Mouse (Mus musculus): Measurements from ENCODE around the gene Gm28047. TPM values are rescaled to one million over a fixed set of nuclear protein-coding genes. Genes with fewer than 3 reads are reported as not detected.

Gm28047 gene
- polyA plus RNA-seq, 1 experiment from 2014 or later, result not detected

DNA sequence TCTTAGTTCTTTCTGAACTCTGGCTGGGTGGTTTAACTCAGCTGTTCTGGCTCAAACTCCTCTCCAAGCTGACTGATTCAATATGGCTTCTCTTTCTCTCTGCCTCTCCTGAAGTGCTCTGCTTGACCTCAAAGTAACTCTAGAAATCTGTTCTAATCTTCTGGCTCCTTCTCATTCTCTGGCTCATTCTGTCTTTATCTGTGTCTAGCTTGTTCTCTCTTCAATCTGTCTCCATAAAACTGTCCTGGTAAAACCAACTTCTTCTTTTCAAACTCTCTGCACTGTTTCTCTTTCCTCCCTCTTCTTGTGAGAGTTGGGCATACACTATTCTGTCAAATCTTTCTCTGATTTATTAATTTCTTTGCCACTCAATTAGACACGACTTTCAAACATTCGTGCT is 57.0 kb downstream of the Gm28047 start:
- Histone ChIP-seq H3K9me3 (no peaks in the 10 kb centered on the region), H3K4me3 (no peak overlapping the region), H3K36me3 (replicated peaks) (peaks cover 5% of the 10 kb centered on the region), H3K27me3 (replicated peaks; ENCODE audit: low read depth, poor library complexity, severe bottlenecking) (no peaks in the 10 kb centered on the region), H3K4me1 (peaks cover 3% of the 10 kb centered on the region; the same call in 1 of the 2 replicates), H3K27ac (replicated peaks) (no peak overlapping the region)
- WGBS, result 87% methylated on average over 2 of the region's 2 CpGs
- DNase-seq (ENCODE audit: low spot score), result no peak

- 87% methylated on average over 5 of the region's 5 CpGs for whole genome bisulfite sequencing
- DNase-seq (ENCODE audit: low spot score), result no peak
- H3K27ac ChIP-seq (replicated peaks), result no peak overlapping the region
Measured at GRCm38 (mm10) chr15:102563681-102564080, 61.2 kb downstream of the Gm28047 start.

DNA sequence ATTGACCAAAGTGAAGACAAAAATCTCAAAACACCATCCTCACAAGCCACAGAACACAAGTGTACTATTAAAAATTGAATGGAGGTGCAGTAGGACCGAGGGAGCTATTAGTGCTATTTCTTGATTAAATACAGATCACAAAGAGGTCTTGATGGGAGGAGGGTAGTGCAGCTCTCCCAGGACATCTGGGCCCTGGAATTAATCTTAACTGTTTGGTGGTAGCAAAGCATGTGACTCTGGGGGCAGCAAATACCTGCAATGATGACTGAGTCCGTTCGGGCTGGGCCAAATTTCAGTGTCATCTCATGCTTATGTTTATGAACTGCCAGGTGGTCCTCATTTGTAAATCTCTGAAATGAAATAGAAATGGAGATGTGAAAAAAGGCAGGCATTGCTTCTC is 61.8 kb downstream of the Gm28047 start:
- WGBS, result 86% methylated on average over 3 of the region's 3 CpGs
- Histone ChIP-seq H3K9me3 (no peaks in the 10 kb centered on the region), H3K4me1 (no peaks in the 10 kb centered on the region), H3K4me3 (no peak overlapping the region), H3K27ac (replicated peaks) (no peak overlapping the region), H3K27me3 (replicated peaks; ENCODE audit: low read depth, poor library complexity, severe bottlenecking) (no peaks in the 10 kb centered on the region), H3K36me3 (replicated peaks) (peaks cover 19% of the 10 kb centered on the region)
- DNase-seq (ENCODE audit: low spot score), result no peak

More at GRCm38 (mm10) chr15:102563681-102564080, 61.2 kb downstream of the Gm28047 start:
- H3K9me3 ChIP-seq, result no peaks in the 10 kb centered on the region
- no peak overlapping the region for H3K4me3 ChIP-seq
- H3K36me3 ChIP-seq (replicated peaks), result peaks cover 19% of the 10 kb centered on the region
- H3K4me1 ChIP-seq, result no peaks in the 10 kb centered on the region
- no peaks in the 10 kb centered on the region for H3K27me3 ChIP-seq (replicated peaks; ENCODE audit: low read depth, poor library complexity, severe bottlenecking)

DNA sequence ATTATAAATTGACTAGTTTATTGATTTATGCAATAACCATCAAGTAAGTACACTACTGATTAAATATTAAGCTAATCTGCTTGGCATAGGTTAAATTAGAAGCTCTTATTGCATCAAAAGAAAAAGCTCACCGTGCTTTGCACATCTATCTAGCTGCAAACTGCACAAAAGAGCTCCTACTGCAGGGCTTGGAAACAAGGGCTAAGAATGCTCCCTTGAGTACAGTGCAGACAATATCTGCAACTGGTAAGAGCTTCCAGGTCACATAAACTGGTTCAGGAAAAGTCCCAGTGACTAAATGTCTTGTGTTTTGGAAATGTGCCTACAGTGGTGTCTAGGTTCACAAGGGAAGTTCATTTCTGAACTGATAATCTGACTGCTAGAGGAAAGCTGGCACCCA is 62.4 kb downstream of the Gm28047 start:
- DNase-seq (ENCODE audit: low spot score), result no peak
- H3K9me3 ChIP-seq, result no peaks in the 10 kb centered on the region
- H3K4me3 ChIP-seq, result no peak overlapping the region
- no peak overlapping the region for H3K27ac ChIP-seq (replicated peaks)
- H3K4me1 ChIP-seq, result no peaks in the 10 kb centered on the region
- H3K36me3 ChIP-seq (replicated peaks), result peaks cover 19% of the 10 kb centered on the region
- H3K27me3 ChIP-seq (replicated peaks; ENCODE audit: low read depth, poor library complexity, severe bottlenecking), result no peaks in the 10 kb centered on the region
- 90% methylated on average over 1 of the region's 1 CpGs for WGBS

DNA sequence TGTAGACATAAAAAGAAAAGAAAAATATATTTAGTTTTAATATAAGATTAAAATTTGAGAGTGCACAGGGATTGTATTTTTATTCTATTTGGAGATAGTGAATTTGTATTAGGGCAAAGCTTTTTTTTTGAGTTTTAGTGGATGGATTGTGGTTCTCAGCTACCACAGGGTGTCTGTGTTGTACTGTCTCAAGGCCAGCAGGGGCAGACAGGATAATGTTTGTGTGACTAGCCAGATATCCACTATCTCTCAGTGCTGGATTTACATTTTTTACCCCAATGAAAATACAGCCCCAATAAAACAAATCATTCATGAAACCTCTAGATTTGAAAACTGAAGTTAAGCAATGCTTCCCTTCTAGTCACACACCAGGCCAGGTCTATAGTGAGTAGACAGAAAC is 67.3 kb downstream of the Gm28047 start:
- Histone ChIP-seq H3K4me3 (no peak overlapping the region), H3K4me1 (no peaks in the 10 kb centered on the region), H3K36me3 (replicated peaks) (peaks cover 53% of the 10 kb centered on the region), H3K9me3 (no peaks in the 10 kb centered on the region), H3K27me3 (replicated peaks; ENCODE audit: low read depth, poor library complexity, severe bottlenecking) (no peaks in the 10 kb centered on the region), H3K27ac (replicated peaks) (no peak overlapping the region)
- DNase-seq (ENCODE audit: low spot score), result no peak

GRCm38 (mm10) chr15:102555581-102555980 is 69.3 kb downstream of the Gm28047 start:
- no peaks in the 10 kb centered on the region for H3K9me3 ChIP-seq
- H3K4me3 ChIP-seq, result no peak overlapping the region
- H3K27ac ChIP-seq (replicated peaks), result no peak overlapping the region
- H3K27me3 ChIP-seq (replicated peaks; ENCODE audit: low read depth, poor library complexity, severe bottlenecking), result no peaks in the 10 kb centered on the region
- peaks cover 62% of the 10 kb centered on the region for H3K36me3 ChIP-seq (replicated peaks)
- H3K4me1 ChIP-seq, result no peaks in the 10 kb centered on the region
- DNase-seq (ENCODE audit: low spot score), result no peak
- WGBS, result 95% methylated on average over 1 of the region's 1 CpGs

DNA sequence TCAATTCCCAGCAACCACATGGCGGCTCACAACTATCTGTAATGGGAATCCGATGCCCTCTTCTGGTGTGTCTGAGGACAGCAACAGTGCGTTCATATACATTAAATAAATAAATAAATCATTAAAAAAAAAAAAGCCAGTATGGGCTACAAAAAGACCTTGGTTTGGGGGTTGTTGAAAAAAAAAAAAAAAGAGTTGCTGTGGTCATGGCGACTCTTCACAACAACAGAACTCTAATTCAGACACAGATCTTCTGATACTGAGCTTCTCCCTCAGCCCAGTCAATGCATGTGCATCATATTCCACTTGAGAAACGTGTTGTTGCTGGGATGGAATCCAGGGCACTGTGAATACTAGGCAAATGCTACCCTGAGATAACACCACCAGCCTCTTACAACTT is 72.3 kb downstream of the Gm28047 start:
- no peak overlapping the region for H3K27ac ChIP-seq (replicated peaks)
- 93% methylated on average over 5 of the region's 5 CpGs for WGBS
- no peak for DNase-seq (ENCODE audit: low spot score)
- H3K9me3 ChIP-seq, result no peaks in the 10 kb centered on the region
- no peak overlapping the region for H3K4me3 ChIP-seq
- H3K27me3 ChIP-seq (replicated peaks; ENCODE audit: low read depth, poor library complexity, severe bottlenecking), result no peaks in the 10 kb centered on the region
- peaks cover 74% of the 10 kb centered on the region for H3K36me3 ChIP-seq (replicated peaks)
- H3K4me1 ChIP-seq, result no peaks in the 10 kb centered on the region

GRCm38 (mm10) chr15:102547478-102547877 is 77.4 kb downstream of the Gm28047 start:
- Histone ChIP-seq H3K4me1 (no peaks in the 10 kb centered on the region), H3K27me3 (replicated peaks; ENCODE audit: low read depth, poor library complexity, severe bottlenecking) (no peaks in the 10 kb centered on the region), H3K36me3 (replicated peaks) (peaks cover 77% of the 10 kb centered on the region), H3K4me3 (no peak overlapping the region), H3K9me3 (no peaks in the 10 kb centered on the region), H3K27ac (replicated peaks) (no peak overlapping the region)
- no peak for DNase-seq (ENCODE audit: low spot score)
- 94% methylated on average over 3 of the region's 3 CpGs for WGBS

- 92% methylated on average over 3 of the region's 3 CpGs for WGBS
- no peak for DNase-seq (ENCODE audit: low spot score)
- Histone ChIP-seq H3K27me3 (replicated peaks; ENCODE audit: low read depth, poor library complexity, severe bottlenecking) (no peaks in the 10 kb centered on the region), H3K4me1 (no peaks in the 10 kb centered on the region), H3K4me3 (no peak overlapping the region), H3K9me3 (no peaks in the 10 kb centered on the region), H3K36me3 (replicated peaks) (peaks cover 77% of the 10 kb centered on the region), H3K27ac (replicated peaks) (no peak overlapping the region)
Measured at GRCm38 (mm10) chr15:102546677-102547427, 78.0 kb downstream of the Gm28047 start.

GRCm38 (mm10) chr15:102546246-102546645 is 78.6 kb downstream of the Gm28047 start:
- no peak overlapping the region for H3K4me3 ChIP-seq
- no peaks in the 10 kb centered on the region for H3K4me1 ChIP-seq
- 89% methylated on average over 3 of the region's 3 CpGs for WGBS
- no peaks in the 10 kb centered on the region for H3K9me3 ChIP-seq
- peaks cover 77% of the 10 kb centered on the region for H3K36me3 ChIP-seq (replicated peaks)
- no peak for DNase-seq (ENCODE audit: low spot score)
- H3K27me3 ChIP-seq (replicated peaks; ENCODE audit: low read depth, poor library complexity, severe bottlenecking), result no peaks in the 10 kb centered on the region
- H3K27ac ChIP-seq (replicated peaks), result no peak overlapping the region

- WGBS, result 91% methylated on average over 4 of the region's 4 CpGs
Measured at GRCm38 (mm10) chr15:102544801-102545200, 80.1 kb downstream of the Gm28047 start.

GRCm38 (mm10) chr15:102533926-102534325 is 90.9 kb downstream of the Gm28047 start:
- H3K36me3 ChIP-seq (replicated peaks), result peaks cover 84% of the 10 kb centered on the region
- no peak overlapping the region for H3K27ac ChIP-seq (replicated peaks)
- 97% methylated on average over 7 of the region's 7 CpGs for WGBS
- no peak overlapping the region for H3K4me3 ChIP-seq
- no peaks in the 10 kb centered on the region for H3K4me1 ChIP-seq
- no peaks in the 10 kb centered on the region for H3K9me3 ChIP-seq
- no peak for DNase-seq (ENCODE audit: low spot score)
- no peaks in the 10 kb centered on the region for H3K27me3 ChIP-seq (replicated peaks; ENCODE audit: low read depth, poor library complexity, severe bottlenecking)

More at GRCm38 (mm10) chr15:102544801-102545200, 80.1 kb downstream of the Gm28047 start:
- H3K27me3 ChIP-seq (replicated peaks; ENCODE audit: low read depth, poor library complexity, severe bottlenecking), result no peaks in the 10 kb centered on the region
- H3K4me1 ChIP-seq, result no peaks in the 10 kb centered on the region
- H3K9me3 ChIP-seq, result no peaks in the 10 kb centered on the region
- DNase-seq (ENCODE audit: low spot score), result no peak
- H3K36me3 ChIP-seq (replicated peaks), result peaks cover 84% of the 10 kb centered on the region
- H3K4me3 ChIP-seq, result no peak overlapping the region
- H3K27ac ChIP-seq (replicated peaks), result no peak overlapping the region

GRCm38 (mm10) chr15:102532106-102532900 is 92.6 kb downstream of the Gm28047 start:
- H3K27ac ChIP-seq (replicated peaks), result no peak overlapping the region
- no peaks in the 10 kb centered on the region for H3K4me1 ChIP-seq
- H3K36me3 ChIP-seq (replicated peaks), result peaks cover 90% of the 10 kb centered on the region
- no peaks in the 10 kb centered on the region for H3K27me3 ChIP-seq (replicated peaks; ENCODE audit: low read depth, poor library complexity, severe bottlenecking)
- no peak for DNase-seq (ENCODE audit: low spot score)
- H3K9me3 ChIP-seq, result no peaks in the 10 kb centered on the region
- no peak overlapping the region for H3K4me3 ChIP-seq
- WGBS, result 91% methylated on average over 3 of the region's 3 CpGs
